In genomic region chr9:66514256-66514770, GRCm38 (mm10) we compare ENCODE assay signal across 8 mouse cellular contexts. TPM values are rescaled to one million over a fixed set of nuclear protein-coding genes. Genes with fewer than 3 reads are reported as not detected.
DNase-seq lines count a peak whose midpoint lies in the region; ATAC-seq and TF ChIP-seq lines count a peak whose summit lies in the region.

Fbxl22 (minus strand) TSS chr9:66514593.

- peak within 1 kb of the TSS; percentile 7; the same call in 1 of the 2 replicates for H3K4me3 ChIP-seq in intestine, embryonic 15.5 days (replicated peaks)
- no peak within 1 kb of the TSS for H3K4me3 ChIP-seq in liver, adult 2 months (ENCODE audit: insufficient read depth, low read depth, low read length)
- H3K4me3 ChIP-seq in olfactory bulb, adult 2 months (ENCODE audit: insufficient read depth, low read depth, low read length): no peak within 1 kb of the TSS

- peak within 1 kb of the TSS; percentile 27; the same call in 1 of the 2 replicates for H3K9ac ChIP-seq in intestine, embryonic 15.5 days
- no peak within 1 kb of the TSS for H3K9ac ChIP-seq in liver, adult 2 months (ENCODE audit: low read depth, low read length)

- H3K79me2 ChIP-seq in liver, adult 2 months (ENCODE audit: control insufficient read depth, insufficient read depth, low read length): no peaks in the 10 kb centered on the region

- peaks cover 23% of the 10 kb centered on the region for H3K4me1 ChIP-seq in intestine, embryonic 15.5 days (replicated peaks)
- peaks cover 15% of the 10 kb centered on the region for H3K4me1 ChIP-seq in liver, adult 2 months (ENCODE audit: control insufficient read depth, insufficient read depth, low read length)
- H3K4me1 ChIP-seq in olfactory bulb, adult 2 months (ENCODE audit: control insufficient read depth, insufficient read depth, low read length): peaks cover 29% of the 10 kb centered on the region

- H3K36me3 ChIP-seq in intestine, embryonic 15.5 days: peaks cover 19% of the 10 kb centered on the region
- peaks cover 30% of the 10 kb centered on the region for H3K36me3 ChIP-seq in liver, adult 2 months (ENCODE audit: control insufficient read depth, insufficient read depth, low read length)

- no peaks in the 10 kb centered on the region for H3K27me3 ChIP-seq in intestine, embryonic 15.5 days (replicated peaks)
- H3K27me3 ChIP-seq in liver, adult 2 months (ENCODE audit: control insufficient read depth, insufficient read depth, low read length): no peaks in the 10 kb centered on the region

- peak within 1 kb of the TSS; percentile 95 for H3K4me2 ChIP-seq in intestine, embryonic 15.5 days (replicated peaks)

- no peaks in the 10 kb centered on the region for H3K9me3 ChIP-seq in intestine, embryonic 15.5 days

- DNase-seq in left cerebral cortex, adult 18-20 months (ENCODE audit: low spot score in 2 of 2): peak; percentile 44 to 59
- DNase-seq in left cerebral cortex, adult 8-10 months (ENCODE audit: low spot score in 2 of 2): no peak
- peak; percentile 61 to 73 for DNase-seq in cerebellum, postnatal 10 days
- peak; percentile 41 for DNase-seq in gastrocnemius, postnatal 25 days
- DNase-seq in liver, adult 2 months (ENCODE audit: extremely low read depth, low read depth, low spot score): no peak

- no peak for TF ChIP-seq POLR2A in liver, adult 2 months (IDR thresholded peaks at IDR 0.05; ENCODE audit: extremely low read depth, insufficient read depth, low read length)
- no peak for TF ChIP-seq POLR2A in olfactory bulb, adult 2 months (IDR thresholded peaks at IDR 0.05; ENCODE audit: insufficient read depth, low read depth, low read length)

- H3K27ac ChIP-seq in intestine, embryonic 15.5 days: peak within 1 kb of the TSS; percentile 98
- peak within 1 kb of the TSS; percentile 17; the same call in 1 of the 2 replicates for H3K27ac ChIP-seq in liver, adult 2 months (replicated peaks; ENCODE audit: insufficient read depth, low read depth, low read length)
- peak within 1 kb of the TSS; percentile 74 for H3K27ac ChIP-seq in olfactory bulb, adult 2 months (ENCODE audit: insufficient read depth, low read depth, low read length)

- peak; percentile 50 for ATAC-seq in intestine, embryonic 15.5 days
- ATAC-seq in inflammation-experienced regulatory T-cells, adult 6 months: no peak

- TF ChIP-seq CTCF in liver, adult 2 months (IDR thresholded peaks at IDR 0.05; ENCODE audit: low read depth, low read length): peak; percentile 85
- 0 out of 2 replicates have a peak, but pooled peaks have one; percentile 47 for TF ChIP-seq CTCF in olfactory bulb, adult 2 months (IDR thresholded peaks at IDR 0.05; ENCODE audit: insufficient read depth, low read depth, low read length)

- 36% methylated on average over 17 of the region's 17 CpGs for WGBS in intestine, embryonic 15.5 days
- 58% methylated on average over 17 of the region's 17 CpGs for WGBS in liver, adult 2 months
- WGBS in olfactory bulb, adult 2 months: 49% methylated on average over 17 of the region's 17 CpGs

RNA-seq across cellular contexts. Expression of gene Fbxl22, which starts in this region (rescaled TPM):
- total RNA-seq in left cerebral cortex, adult 18-20 months (2021): under 1 TPM; 0.23 to 0.52 TPM
- total RNA-seq in left cerebral cortex, adult 8-10 months (2022): under 1 TPM; 0.17 to 0.34 (median 0.25) TPM
- 1 to 10 TPM; 3.5 to 7.0 TPM for total RNA-seq in gastrocnemius, postnatal 25 days (2021)
- polyA plus RNA-seq in intestine, embryonic 15.5 days (2015; fragmentation: Nextera tagmentation; extraction: Ambion mirVana): 12.8 and 12.9 TPM in 2 replicates
- 0.18 and 0.27 TPM in 2 replicates for total RNA-seq in liver, adult 2 months (2014; rRNA removed)
- 0.34 and 0.39 TPM in 2 replicates for polyA plus RNA-seq in liver, adult 2 months (2012; rRNA removed)
- polyA plus RNA-seq in olfactory bulb, adult 2 months (2012; ENCODE audit: insufficient read depth, insufficient read length, low replicate concordance, missing spikeins): not detected in 2 replicates
- polyA plus RNA-seq in inflammation-experienced regulatory T-cells, adult 6 months (2017; shearing (Covaris generic)): 1 to 10 TPM; 2.1 to 3.2 (median 3.1) TPM

Comparison
In these comparisons a context has a peak if more than half of its experiments do, and no peak if none do; other contexts are left out.
1. Peak in DNase-seq in left cerebral cortex, adult 18-20 months; RNA of the gene not detected or under 1 TPM.
2. DNase-seq: peak in cerebellum, postnatal 10 days (2 of 2) and gastrocnemius, postnatal 25 days (single experiment); none in left cerebral cortex, adult 8-10 months (0 of 2) and liver, adult 2 months (single experiment).
3. H3K27ac ChIP-seq: peak in every context shown above with its lines; median percentile 98 in intestine, embryonic 15.5 days; 74 in olfactory bulb, adult 2 months; 17 in liver, adult 2 months.